Mouse (Mus musculus): ENCODE measurements at regions not wholly inside any gene's neighbourhood (a gene's known extent, or its start where the extent isn't known, plus 50 kb on each side); places are given as distances from the start of the nearest gene placed in this dataset.

- TF ChIP-seq CTCF (IDR thresholded peaks at IDR 0.05; ENCODE audit: low read depth) (no peak), EP300 (IDR thresholded peaks at IDR 0.05; ENCODE audit: low read depth) (no peak)
These were observed 398.1 kb downstream of the Lmo4 start for GRCm38 (mm10) chr3:143806940-143807339.

Measured in heart, postnatal 0 days (tissue).